Mouse (Mus musculus): ENCODE measurements around the gene Cab39l. TPM values are rescaled to one million over a fixed set of nuclear protein-coding genes. Genes with fewer than 3 reads are reported as not detected.
A peak's percentile ranks its signal among the peaks of the same experiment; 100 is the strongest.

The Cab39l gene
- polyA plus RNA-seq, 1 experiment from 2014 or later = 44.2 TPM

GRCm38 (mm10) chr14:59530801-59531200, 90.0 kb downstream of the Cab39l start:
- Histone ChIP-seq H3K36me3 (no peaks in the 10 kb centered on the region), H3K9me3 (replicated peaks) (no peaks in the 10 kb centered on the region), H3K27ac (replicated peaks) (no peak overlapping the region), H3K4me3 (no peak overlapping the region), H3K4me1 (0 out of 2 replicates have a peak, but pooled peaks cover 6% of the 10 kb centered on the region), H3K27me3 (ENCODE audit: low read depth, poor library complexity, severe bottlenecking) (no peaks in the 10 kb centered on the region)
- WGBS = 94% methylated on average over 1 of the region's 1 CpGs
- DNase-seq (ENCODE audit: low spot score) = no peak

- Histone ChIP-seq H3K36me3 (no peaks in the 10 kb centered on the region), H3K4me3 (no peak overlapping the region), H3K4me1 (0 out of 2 replicates have a peak, but pooled peaks cover 6% of the 10 kb centered on the region), H3K9me3 (replicated peaks) (no peaks in the 10 kb centered on the region), H3K27ac (replicated peaks) (no peak overlapping the region), H3K27me3 (ENCODE audit: low read depth, poor library complexity, severe bottlenecking) (no peaks in the 10 kb centered on the region)
- DNase-seq (ENCODE audit: low spot score) = no peak
- WGBS = 77% methylated on average over 1 of the region's 1 CpGs
These were observed 92.2 kb downstream of the Cab39l start for GRCm38 (mm10) chr14:59532986-59533385.

GRCm38 (mm10) chr14:59533908-59534307, 93.1 kb downstream of the Cab39l start:
- Histone ChIP-seq H3K9me3 (replicated peaks) (no peaks in the 10 kb centered on the region), H3K27me3 (ENCODE audit: low read depth, poor library complexity, severe bottlenecking) (no peaks in the 10 kb centered on the region), H3K36me3 (no peaks in the 10 kb centered on the region), H3K4me3 (no peak overlapping the region), H3K27ac (replicated peaks) (no peak overlapping the region), H3K4me1 (0 out of 2 replicates have a peak, but pooled peaks cover 6% of the 10 kb centered on the region)
- DNase-seq (ENCODE audit: low spot score) = no peak

- 0 out of 2 replicates have a peak, but pooled peaks cover 6% of the 10 kb centered on the region for H3K4me1 ChIP-seq
- no peak for DNase-seq (ENCODE audit: low spot score)
- H3K27me3 ChIP-seq (ENCODE audit: low read depth, poor library complexity, severe bottlenecking) = no peaks in the 10 kb centered on the region
- no peaks in the 10 kb centered on the region for H3K9me3 ChIP-seq (replicated peaks)
- WGBS = 92% methylated on average over 4 of the region's 4 CpGs
- no peak overlapping the region for H3K27ac ChIP-seq (replicated peaks)
- no peak overlapping the region for H3K4me3 ChIP-seq
- H3K36me3 ChIP-seq = 0 out of 2 replicates have a peak, but pooled peaks cover 3% of the 10 kb centered on the region
These were observed 97.2 kb downstream of the Cab39l start for GRCm38 (mm10) chr14:59537829-59538432.

- H3K4me3 ChIP-seq = no peak overlapping the region
- no peak for DNase-seq (ENCODE audit: low spot score)
- whole genome bisulfite sequencing = 93% methylated on average over 2 of the region's 2 CpGs
- no peaks in the 10 kb centered on the region for H3K9me3 ChIP-seq (replicated peaks)
- no peak overlapping the region for H3K27ac ChIP-seq (replicated peaks)
- no peaks in the 10 kb centered on the region for H3K27me3 ChIP-seq (ENCODE audit: low read depth, poor library complexity, severe bottlenecking)
- no peaks in the 10 kb centered on the region for H3K4me1 ChIP-seq
- H3K36me3 ChIP-seq = 0 out of 2 replicates have a peak, but pooled peaks cover 3% of the 10 kb centered on the region
These were observed 99.5 kb downstream of the Cab39l start for GRCm38 (mm10) chr14:59540230-59540629.

DNA sequence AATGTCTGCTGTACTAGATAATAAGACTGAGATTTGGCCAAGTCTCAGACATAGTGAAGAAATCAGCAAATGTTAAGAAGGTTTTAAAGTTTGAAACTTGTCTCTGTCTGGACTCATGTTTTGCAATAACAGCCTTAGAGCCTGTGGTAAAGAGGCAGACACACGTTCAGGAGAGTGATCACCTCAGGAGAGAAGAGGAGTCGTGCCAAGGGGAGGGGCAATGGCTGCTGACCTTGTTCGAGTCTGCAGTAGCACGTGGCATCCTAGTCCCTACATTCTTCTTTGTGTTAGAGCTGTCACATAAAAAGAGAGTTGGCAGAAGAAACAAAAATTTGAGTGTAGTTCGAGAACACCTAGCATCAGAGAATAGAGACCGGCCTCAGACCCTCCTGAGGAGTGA, 100.0 kb downstream of the Cab39l start:
- Histone ChIP-seq H3K27me3 (ENCODE audit: low read depth, poor library complexity, severe bottlenecking) (no peaks in the 10 kb centered on the region), H3K27ac (replicated peaks) (no peak overlapping the region), H3K36me3 (0 out of 2 replicates have a peak, but pooled peaks cover 3% of the 10 kb centered on the region), H3K4me3 (no peak overlapping the region), H3K4me1 (no peaks in the 10 kb centered on the region), H3K9me3 (replicated peaks) (no peaks in the 10 kb centered on the region)
- 89% methylated on average over 6 of the region's 6 CpGs for WGBS
- DNase-seq (ENCODE audit: low spot score) = no peak

- Histone ChIP-seq H3K36me3 (0 out of 2 replicates have a peak, but pooled peaks cover 3% of the 10 kb centered on the region), H3K4me3 (no peak overlapping the region), H3K27ac (replicated peaks) (no peak overlapping the region), H3K27me3 (ENCODE audit: low read depth, poor library complexity, severe bottlenecking) (no peaks in the 10 kb centered on the region), H3K9me3 (replicated peaks) (no peaks in the 10 kb centered on the region), H3K4me1 (peaks cover 9% of the 10 kb centered on the region)
- 90% methylated on average over 3 of the region's 3 CpGs for WGBS
- no peak for DNase-seq (ENCODE audit: low spot score)
These were observed 102.5 kb downstream of the Cab39l start for GRCm38 (mm10) chr14:59543158-59543826.

DNA sequence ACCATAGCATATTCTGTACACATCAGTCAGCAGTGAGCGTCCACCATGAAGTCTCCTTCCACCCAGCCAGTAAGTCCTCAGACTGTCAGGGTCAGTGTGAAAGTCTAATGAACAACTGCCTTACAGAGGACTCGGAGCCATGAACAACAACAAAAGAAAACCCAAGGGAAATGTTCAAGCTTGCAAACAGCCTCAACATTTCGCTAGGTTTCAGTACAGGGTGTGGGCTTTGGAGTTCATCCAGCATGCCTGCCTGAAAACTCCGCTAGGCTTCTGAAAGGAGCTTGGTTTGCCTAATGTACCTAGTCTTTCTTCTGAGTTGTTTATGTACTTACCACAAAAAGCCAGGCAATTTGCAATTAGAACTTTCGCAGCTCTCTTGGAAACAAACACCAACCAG, 103.2 kb downstream of the Cab39l start:
- no peak for DNase-seq (ENCODE audit: low spot score)
- Histone ChIP-seq H3K27ac (replicated peaks) (no peak overlapping the region), H3K27me3 (ENCODE audit: low read depth, poor library complexity, severe bottlenecking) (no peaks in the 10 kb centered on the region), H3K4me1 (peaks cover 9% of the 10 kb centered on the region), H3K9me3 (replicated peaks) (no peaks in the 10 kb centered on the region), H3K4me3 (no peak overlapping the region), H3K36me3 (0 out of 2 replicates have a peak, but pooled peaks cover 3% of the 10 kb centered on the region)
- 81% methylated on average over 5 of the region's 5 CpGs for WGBS

GRCm38 (mm10) chr14:59546162-59546880, 105.5 kb downstream of the Cab39l start:
- Histone ChIP-seq H3K27me3 (ENCODE audit: low read depth, poor library complexity, severe bottlenecking) (no peaks in the 10 kb centered on the region), H3K36me3 (no peaks in the 10 kb centered on the region), H3K27ac (replicated peaks) (0 out of 2 replicates have a peak overlapping the region, but pooled peaks have one; percentile 19), H3K4me3 (no peak overlapping the region), H3K9me3 (replicated peaks) (no peaks in the 10 kb centered on the region), H3K4me1 (peaks cover 16% of the 10 kb centered on the region)
- no peak for DNase-seq (ENCODE audit: low spot score)
- 89% methylated on average over 7 of the region's 7 CpGs for WGBS

DNA sequence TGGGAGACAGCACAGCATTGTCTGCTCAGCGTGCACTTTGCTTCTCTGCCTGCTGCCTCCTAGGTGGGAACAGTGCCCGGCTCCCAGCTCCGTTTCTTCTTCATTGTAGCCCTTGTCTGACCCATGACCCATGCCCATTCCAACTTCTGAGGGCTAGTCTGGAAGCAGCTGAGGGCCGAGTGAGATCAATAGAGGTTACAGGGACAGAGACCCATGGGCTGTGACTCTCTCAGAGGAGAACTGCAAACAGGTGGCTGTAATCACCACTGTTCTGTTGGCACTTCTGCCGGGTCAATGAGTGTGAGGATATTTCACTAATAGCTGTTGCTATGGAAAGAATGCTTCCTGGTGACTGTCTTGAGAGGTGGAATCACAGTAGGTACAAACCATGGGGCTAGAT, 106.8 kb downstream of the Cab39l start:
- Histone ChIP-seq H3K4me1 (peaks cover 24% of the 10 kb centered on the region), H3K4me3 (no peak overlapping the region), H3K36me3 (no peaks in the 10 kb centered on the region), H3K27me3 (ENCODE audit: low read depth, poor library complexity, severe bottlenecking) (no peaks in the 10 kb centered on the region), H3K9me3 (replicated peaks) (no peaks in the 10 kb centered on the region), H3K27ac (replicated peaks) (no peak overlapping the region)
- DNase-seq (ENCODE audit: low spot score) = no peak
- 60% methylated on average over 5 of the region's 5 CpGs for WGBS

DNA sequence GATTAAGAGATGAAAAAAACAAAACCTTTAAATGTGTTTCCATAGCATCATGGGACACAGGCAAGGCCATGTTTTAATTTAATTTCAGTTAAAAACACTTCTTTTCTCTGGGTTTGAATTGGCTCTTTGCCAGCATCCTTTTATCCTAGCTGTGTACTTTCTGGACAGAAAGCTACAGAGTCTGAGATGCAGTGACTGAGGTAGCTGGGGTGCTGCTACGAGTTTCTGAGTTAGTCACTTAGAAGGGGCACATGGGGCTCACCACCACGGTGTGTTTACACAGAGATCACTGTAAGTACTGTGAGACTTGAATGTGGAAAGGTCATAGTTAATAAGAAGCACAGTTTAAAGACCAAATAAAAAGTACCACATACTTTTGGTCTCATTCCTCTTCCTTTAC, 107.8 kb downstream of the Cab39l start:
- Histone ChIP-seq H3K9me3 (replicated peaks) (no peaks in the 10 kb centered on the region), H3K4me3 (no peak overlapping the region), H3K27me3 (ENCODE audit: low read depth, poor library complexity, severe bottlenecking) (no peaks in the 10 kb centered on the region), H3K36me3 (no peaks in the 10 kb centered on the region), H3K27ac (replicated peaks) (no peak overlapping the region), H3K4me1 (peaks cover 24% of the 10 kb centered on the region)
- WGBS = 83% methylated on average over 2 of the region's 2 CpGs
- no peak for DNase-seq (ENCODE audit: low spot score)

DNA sequence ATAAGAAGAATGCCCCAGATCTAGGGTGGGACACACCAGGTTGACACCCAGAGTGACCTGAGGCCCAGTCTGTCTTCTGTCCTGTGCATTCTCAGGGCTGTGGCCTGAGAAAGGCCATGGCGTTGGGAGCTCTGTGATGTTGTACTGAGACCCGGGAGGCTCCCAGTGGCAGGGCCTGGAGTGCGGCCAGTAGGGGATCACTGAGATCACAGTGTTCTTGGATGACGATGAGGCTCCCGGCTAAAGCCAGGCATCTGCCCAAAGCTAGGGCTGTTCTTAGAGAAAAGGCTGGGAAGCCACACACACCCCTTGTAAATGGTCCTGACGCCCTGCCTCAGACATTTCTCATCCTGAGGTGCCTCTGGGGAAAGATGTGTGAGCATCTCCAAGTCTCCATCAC, 108.3 kb downstream of the Cab39l start:
- 81% methylated on average over 6 of the region's 6 CpGs for WGBS
- H3K36me3 ChIP-seq = no peaks in the 10 kb centered on the region

GRCm38 (mm10) chr14:59550841-59551240, 110.1 kb downstream of the Cab39l start:
- H3K9me3 ChIP-seq (replicated peaks) = no peaks in the 10 kb centered on the region
- peak overlapping the region; percentile 0; the same call in 1 of the 2 replicates for H3K27ac ChIP-seq (replicated peaks)
- H3K4me1 ChIP-seq = peaks cover 24% of the 10 kb centered on the region
- no peak for DNase-seq (ENCODE audit: low spot score)
- WGBS = 91% methylated on average over 2 of the region's 2 CpGs
- H3K4me3 ChIP-seq = no peak overlapping the region
- H3K36me3 ChIP-seq = no peaks in the 10 kb centered on the region
- no peaks in the 10 kb centered on the region for H3K27me3 ChIP-seq (ENCODE audit: low read depth, poor library complexity, severe bottlenecking)

More for the DNA sequence above, 108.3 kb downstream of the Cab39l start:
- H3K4me1 ChIP-seq = peaks cover 24% of the 10 kb centered on the region
- DNase-seq (ENCODE audit: low spot score) = no peak
- H3K27me3 ChIP-seq (ENCODE audit: low read depth, poor library complexity, severe bottlenecking) = no peaks in the 10 kb centered on the region
- H3K27ac ChIP-seq (replicated peaks) = 0 out of 2 replicates have a peak overlapping the region, but pooled peaks have one; percentile 3
- H3K9me3 ChIP-seq (replicated peaks) = no peaks in the 10 kb centered on the region
- H3K4me3 ChIP-seq = no peak overlapping the region
